Mouse (Mus musculus): Measurements from ENCODE around the gene Serinc2. TPM values are rescaled to one million over a fixed set of nuclear protein-coding genes. Genes with fewer than 3 reads are reported as not detected.

The Serinc2 gene
- under 1 TPM; 0.20 TPM for polyA plus RNA-seq (2012; fragmentation: generic; extraction: Trizol)

DNA sequence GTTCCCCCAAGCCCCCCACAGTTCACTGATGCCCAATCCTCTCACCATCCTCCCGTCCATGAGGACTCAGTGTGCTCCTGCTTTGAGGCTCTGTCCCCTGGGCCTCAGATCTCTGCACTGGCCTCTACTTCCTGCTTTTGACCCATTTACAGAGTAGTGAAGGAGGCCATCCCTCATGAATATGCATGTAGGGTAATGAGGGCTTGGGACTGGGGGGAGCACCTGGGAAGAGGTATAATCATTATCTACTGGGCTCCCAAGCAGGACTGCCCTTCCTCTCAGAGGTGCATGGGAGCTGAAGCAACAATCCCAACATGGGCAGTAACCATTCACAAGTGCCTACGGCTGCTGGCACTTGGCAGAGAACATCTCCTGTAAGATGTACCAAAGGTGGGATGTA is at the start of gene Serinc2:
Gene Serinc2 (minus strand): TSS at position 101 of the 400 bp plus-strand sequence.

DNA sequence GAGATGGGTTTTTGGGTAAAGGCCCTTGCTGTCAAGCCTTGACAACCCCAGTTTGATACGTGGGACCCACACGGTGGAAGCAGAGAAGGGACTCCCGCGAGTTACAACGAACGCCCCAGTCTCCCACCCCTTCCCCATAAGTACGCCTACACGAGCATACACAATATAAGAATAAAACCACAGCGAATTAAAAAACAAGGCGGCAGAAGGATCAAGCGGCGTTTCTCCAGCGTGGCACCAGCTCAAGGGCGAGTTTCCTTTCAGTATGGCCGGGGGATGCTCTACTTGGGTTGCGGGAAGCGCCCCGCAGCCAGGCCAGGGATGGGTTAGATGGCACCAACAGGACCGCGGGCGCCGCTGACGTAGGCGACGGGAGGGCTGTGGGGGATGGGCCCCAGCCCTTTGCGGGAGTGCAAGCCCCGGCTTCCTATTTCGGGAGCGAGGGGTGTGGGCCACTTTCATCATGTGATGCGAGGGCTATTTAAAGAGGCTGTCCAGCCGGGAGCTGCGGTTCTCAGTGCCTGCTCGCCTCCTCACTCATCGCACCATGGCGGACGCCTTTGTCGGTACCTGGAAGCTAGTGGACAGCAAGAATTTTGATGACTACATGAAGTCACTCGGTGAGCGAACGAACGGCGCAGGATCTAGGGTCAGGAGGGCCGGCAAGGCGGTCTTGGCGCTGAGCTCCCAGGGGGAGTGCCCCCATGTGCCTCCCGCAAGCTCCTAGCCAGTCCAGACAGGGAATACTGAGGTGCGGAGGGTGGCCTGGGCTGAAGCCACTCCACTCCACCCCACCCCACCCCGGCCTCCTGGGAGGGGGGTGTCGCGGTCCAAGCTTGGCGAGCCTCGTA is 29.5 kb upstream of the Serinc2 start, which contains the start of the genes Fabp3 and Gm10570:
Gene Fabp3 (plus strand): TSS at position 365 of the 851 bp plus-strand sequence.
Gene Gm10570 (minus strand): TSS at position 444 of the 851 bp plus-strand sequence.

DNA sequence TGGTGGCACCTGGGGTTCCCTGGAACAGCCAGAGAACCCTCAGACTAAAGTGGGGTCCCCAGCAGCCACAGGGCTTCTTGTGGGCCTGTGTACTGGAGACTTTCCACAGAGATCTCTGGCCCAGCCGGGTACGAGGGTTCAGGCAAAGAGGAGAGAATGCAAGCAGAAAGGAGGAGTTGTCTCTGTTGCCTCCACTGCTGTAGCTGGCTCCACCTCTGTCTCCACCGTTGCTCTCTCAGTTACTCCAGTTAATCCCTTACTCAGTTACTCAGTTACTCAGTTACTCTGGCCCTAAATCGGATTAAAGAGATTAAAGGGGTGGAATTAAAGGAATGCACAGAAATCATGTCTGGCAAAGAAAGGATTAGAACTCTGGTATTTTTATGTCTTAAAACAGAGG is 56.8 kb downstream of the Serinc2 start, which contains the start of gene Gm853:
Gene Gm853 (minus strand): TSS at position 223 of the 400 bp plus-strand sequence.

Other genes with a start within 250 kb of the Serinc2 start
- 100 to 1,000 TPM in 1 of 2 experiments, 10 to 100 TPM in 1; 25.8 to 136 TPM for gene Col16a1, start 231.4 kb downstream of the Serinc2 start, polyA plus RNA-seq (2012; fragmentation: generic; extraction: Trizol)
- gene Pef1, start 176.6 kb downstream of the Serinc2 start, polyA plus RNA-seq (2012; fragmentation: generic; extraction: Trizol): 10 to 100 TPM; 65.1 to 65.5 TPM
- gene Hcrtr1, start 139.8 kb downstream of the Serinc2 start, polyA plus RNA-seq (2012; fragmentation: generic; extraction: Trizol): under 1 TPM; 0.08 to 0.19 TPM
- 10 to 100 TPM; 28.2 to 62.6 TPM for gene Tinagl1, start 104.1 kb downstream of the Serinc2 start, polyA plus RNA-seq (2012; fragmentation: generic; extraction: Trizol)
- not detected for gene Gm853, start 56.8 kb downstream of the Serinc2 start, polyA plus RNA-seq (2012; fragmentation: generic; extraction: Trizol)
- gene Fabp3, start 29.4 kb upstream of the Serinc2 start, polyA plus RNA-seq (2012; fragmentation: generic; extraction: Trizol): not detected
- under 1 TPM; 0.06 to 0.19 TPM for gene Gm10570, start 29.5 kb upstream of the Serinc2 start, polyA plus RNA-seq (2012; fragmentation: generic; extraction: Trizol)
- gene Zcchc17, start 80.7 kb upstream of the Serinc2 start, polyA plus RNA-seq (2012; fragmentation: generic; extraction: Trizol): 10 to 100 TPM; 31.2 to 35.0 TPM
- 10 to 100 TPM; 32.9 to 51.8 TPM for gene Snrnp40, start 80.9 kb upstream of the Serinc2 start, polyA plus RNA-seq (2012; fragmentation: generic; extraction: Trizol)